Mouse (Mus musculus) CH12.LX (cell line): ENCODE results near the gene Pafah1b1. TPM values are rescaled to one million over a fixed set of nuclear protein-coding genes. Genes with fewer than 3 reads are reported as not detected.

ENCODE experiments used
- DNase-seq: peaks from one replicate; pipeline ENCODE4 v3.0.0-alpha.2; 2013; ENCODE audit errors: extremely low read depth
- H3K27ac ChIP-seq: 2 replicates; pipeline ENCODE4 v1.5.1; 2012; ENCODE audit warnings: low read depth, mild to moderate bottlenecking, control low read depth, moderate library complexity; ENCODE audit not compliant: insufficient read depth
- H3K27me3 ChIP-seq: replicated peaks from 2 replicates; pipeline ENCODE3; 2012; ENCODE audit warnings: inconsistent platforms
- H3K36me3 ChIP-seq, 2 experiments: replicated peaks in 1 of 2; 2 replicates each; pipeline versions ENCODE3 to v1.6.1; 2012; ENCODE audit warnings: inconsistent platforms in 1 of 2, low read length in 1 of 2, mild to moderate bottlenecking in 1 of 2, mixed read lengths in 1 of 2, moderate library complexity in 1 of 2; ENCODE audit not compliant: control insufficient read depth in 1 of 2, insufficient read depth in 1 of 2
- H3K4me1 ChIP-seq, 2 experiments: 2 replicates each; pipeline ENCODE4 v1.6.1; 2012; ENCODE audit warnings: inconsistent platforms in 1 of 2, moderate library complexity in 1 of 2; ENCODE audit not compliant: insufficient read depth in 2 of 2, control insufficient read depth in 1 of 2
- H3K4me2 ChIP-seq: 2 replicates; pipeline ENCODE4 v1.6.1; 2012; ENCODE audit warnings: low read depth, mild to moderate bottlenecking, control low read depth; ENCODE audit not compliant: poor library complexity, insufficient read depth, severe bottlenecking
- H3K4me3 ChIP-seq, 3 experiments: fragments of 150-350 bp in 1 of 3; sonication (generic) in 1 of 3; replicated peaks in 1 of 3; 2 replicates each; pipeline versions ENCODE3 to v1.5.1; 2011 to 2012; ENCODE audit warnings: low read depth in 2 of 3, low read length in 2 of 3, mild to moderate bottlenecking in 2 of 3, moderate library complexity in 2 of 3, control low read depth in 1 of 3, improper control_type of control experiment in 1 of 3, inconsistent platforms in 1 of 3, mixed read lengths in 1 of 3; ENCODE audit not compliant: poor library complexity in 1 of 3
- H3K79me2 ChIP-seq: replicated peaks from 2 replicates; pipeline ENCODE4 v1.6.1; 2012; ENCODE audit warnings: mild to moderate bottlenecking, moderate library complexity; ENCODE audit not compliant: control insufficient read depth, poor library complexity, insufficient read depth, severe bottlenecking; ENCODE audit errors: extremely low read depth
- H3K9ac ChIP-seq: 2 replicates; pipeline ENCODE4 v1.6.1; 2012; ENCODE audit warnings: low read depth, mild to moderate bottlenecking, control low read depth, moderate library complexity; ENCODE audit not compliant: insufficient read depth
- H3K9me3 ChIP-seq: replicated peaks from 2 replicates; pipeline ENCODE3; 2012; ENCODE audit warnings: low read length, inconsistent platforms, mixed read lengths
- BHLHE40 ChIP-seq: IDR thresholded peaks from 2 replicates; pipeline ENCODE4 v1.6.1; 2011; ENCODE audit warnings: mild to moderate bottlenecking, low read depth, low read length, improper control_type of control experiment
- CHD1 ChIP-seq: IDR thresholded peaks from 2 replicates; pipeline ENCODE4 v1.6.1; 2012; ENCODE audit warnings: low read depth, low read length, improper control_type of control experiment, inconsistent platforms
- CHD2 ChIP-seq: IDR thresholded peaks from 2 replicates; pipeline ENCODE4 v1.6.1; 2011; ENCODE audit warnings: low read length, improper control_type of control experiment
- CTCF ChIP-seq, 2 experiments: IDR thresholded peaks in 1 of 2; conservative IDR thresholded peaks in 1 of 2; 2 replicates each; pipeline ENCODE4 v1.5.1; 2011 to 2012; ENCODE audit warnings: low read depth in 2 of 2, low read length in 2 of 2, improper control_type of control experiment in 1 of 2, inconsistent platforms in 1 of 2, mild to moderate bottlenecking in 1 of 2, moderate library complexity in 1 of 2
- E2F4 ChIP-seq: IDR thresholded peaks from 2 replicates; pipeline ENCODE4 v1.6.1; 2011; ENCODE audit warnings: low read depth, low read length, improper control_type of control experiment; ENCODE audit not compliant: insufficient replicate concordance
- ELF1 ChIP-seq: IDR thresholded peaks from 2 replicates; pipeline ENCODE4 v1.6.1; 2014; ENCODE audit warnings: low read depth, mild to moderate bottlenecking, inconsistent platforms, low read length, improper control_type of control experiment
- EP300 ChIP-seq: IDR thresholded peaks from 2 replicates; pipeline ENCODE4 v1.6.1; 2011; ENCODE audit warnings: low read length, improper control_type of control experiment
- ETS1 ChIP-seq: conservative IDR thresholded peaks from 2 replicates; pipeline ENCODE4 v1.6.1; 2012; ENCODE audit warnings: low read depth, mild to moderate bottlenecking, inconsistent platforms, low read length, improper control_type of control experiment, moderate library complexity
- GABPA ChIP-seq: IDR thresholded peaks from 2 replicates; pipeline ENCODE4 v1.6.1; 2012; ENCODE audit warnings: low read depth, low read length, improper control_type of control experiment, inconsistent platforms; ENCODE audit not compliant: insufficient replicate concordance
- HCFC1 ChIP-seq: IDR thresholded peaks from 2 replicates; pipeline ENCODE4 v1.6.1; 2012; ENCODE audit warnings: low read depth, mild to moderate bottlenecking, inconsistent platforms, low read length, improper control_type of control experiment
- IRF4 ChIP-seq: IDR thresholded peaks from 2 replicates; pipeline ENCODE4 v1.6.1; 2014; ENCODE audit warnings: low read depth, mild to moderate bottlenecking, inconsistent platforms, low read length, improper control_type of control experiment
- JUN ChIP-seq: IDR thresholded peaks from 2 replicates; pipeline ENCODE4 v1.6.1; 2011; ENCODE audit warnings: low read depth, mild to moderate bottlenecking, low read length, improper control_type of control experiment, moderate library complexity; ENCODE audit not compliant: insufficient read depth
- JUND ChIP-seq: conservative IDR thresholded peaks from 2 replicates; pipeline ENCODE4 v1.6.1; 2011; ENCODE audit warnings: low read depth, low read length, improper control_type of control experiment
- KAT2A ChIP-seq: IDR thresholded peaks from 2 replicates; pipeline ENCODE4 v1.6.1; 2012; ENCODE audit warnings: low read length, improper control_type of control experiment, inconsistent platforms; ENCODE audit not compliant: insufficient replicate concordance
- MAFK ChIP-seq: IDR thresholded peaks from 2 replicates; pipeline ENCODE4 v1.6.1; 2011; ENCODE audit warnings: low read length, improper control_type of control experiment; ENCODE audit not compliant: insufficient replicate concordance
- MAX ChIP-seq: IDR thresholded peaks from 2 replicates; pipeline ENCODE4 v1.6.1; 2011; ENCODE audit warnings: low read length, improper control_type of control experiment
- MAZ ChIP-seq: IDR thresholded peaks from 2 replicates; pipeline ENCODE4 v1.6.1; 2012; ENCODE audit warnings: low read depth, mild to moderate bottlenecking, inconsistent platforms, low read length, improper control_type of control experiment, moderate library complexity
- MEF2A ChIP-seq: IDR thresholded peaks from 2 replicates; pipeline ENCODE4 v1.6.1; 2014; ENCODE audit warnings: low read depth, mild to moderate bottlenecking, inconsistent platforms, low read length, improper control_type of control experiment, borderline replicate concordance
- MXI1 ChIP-seq: IDR thresholded peaks from 2 replicates; pipeline ENCODE4 v1.6.1; 2011; ENCODE audit warnings: mild to moderate bottlenecking, low read depth, low read length, improper control_type of control experiment
- MYC ChIP-seq: IDR thresholded peaks from 2 replicates; pipeline ENCODE4 v1.6.1; 2011; ENCODE audit warnings: low read depth, mild to moderate bottlenecking, improper control_type of control experiment, low read length
- NELFE ChIP-seq: IDR thresholded peaks from 2 replicates; pipeline ENCODE4 v1.6.1; 2011; ENCODE audit warnings: low read depth, low read length, improper control_type of control experiment
- NRF1 ChIP-seq: IDR thresholded peaks from 2 replicates; pipeline ENCODE4 v1.6.1; 2014; ENCODE audit warnings: low read depth, mild to moderate bottlenecking, inconsistent platforms, low read length, improper control_type of control experiment, moderate library complexity
- PAX5 ChIP-seq: IDR thresholded peaks from 2 replicates; pipeline ENCODE4 v1.6.1; 2012; ENCODE audit warnings: low read length, inconsistent platforms, mixed read lengths
- POLR2A ChIP-seq: IDR thresholded peaks from 2 replicates; pipeline ENCODE4 v1.6.1; 2011; ENCODE audit warnings: low read depth, mild to moderate bottlenecking, improper control_type of control experiment, low read length
- POLR2AphosphoS2 ChIP-seq: IDR thresholded peaks from 2 replicates; pipeline ENCODE4 v1.6.1; 2011; ENCODE audit warnings: low read depth, low read length, improper control_type of control experiment
- RAD21 ChIP-seq: IDR thresholded peaks from 2 replicates; pipeline ENCODE4 v1.6.1; 2011; ENCODE audit warnings: low read depth, mild to moderate bottlenecking, low read length, improper control_type of control experiment, moderate library complexity
- RCOR1 ChIP-seq: conservative IDR thresholded peaks from 2 replicates; pipeline ENCODE4 v1.6.1; 2012; ENCODE audit warnings: low read depth, mild to moderate bottlenecking, inconsistent platforms, low read length, improper control_type of control experiment
- SIN3A ChIP-seq: IDR thresholded peaks from 2 replicates; pipeline ENCODE4 v1.6.1; 2012; ENCODE audit warnings: low read length, improper control_type of control experiment, inconsistent platforms
- SMC3 ChIP-seq: IDR thresholded peaks from 2 replicates; pipeline ENCODE4 v1.6.1; 2011; ENCODE audit warnings: low read depth, low read length, improper control_type of control experiment
- TBP ChIP-seq: conservative IDR thresholded peaks from 2 replicates; pipeline ENCODE4 v1.6.1; 2011; ENCODE audit warnings: low read depth, low read length, improper control_type of control experiment
- TCF12 ChIP-seq: IDR thresholded peaks from 2 replicates; pipeline ENCODE4 v1.6.1; 2014; ENCODE audit warnings: low read depth, mild to moderate bottlenecking, inconsistent platforms, low read length, improper control_type of control experiment
- UBTF ChIP-seq: IDR thresholded peaks from 2 replicates; pipeline ENCODE4 v1.6.1; 2012; ENCODE audit warnings: low read depth, mild to moderate bottlenecking, inconsistent platforms, low read length, improper control_type of control experiment, moderate library complexity
- USF1 ChIP-seq: IDR thresholded peaks from 2 replicates; pipeline ENCODE4 v1.6.1; 2014; ENCODE audit warnings: low read depth, mild to moderate bottlenecking, inconsistent platforms, low read length, improper control_type of control experiment
- USF2 ChIP-seq: conservative IDR thresholded peaks from 2 replicates; pipeline ENCODE4 v1.6.1; 2011; ENCODE audit warnings: low read depth, low read length, improper control_type of control experiment
- ZC3H11A ChIP-seq: IDR thresholded peaks from 2 replicates; pipeline ENCODE4 v1.6.1; 2012; ENCODE audit warnings: low read depth, mild to moderate bottlenecking, inconsistent platforms, low read length, improper control_type of control experiment
- ZKSCAN1 ChIP-seq: IDR thresholded peaks from 2 replicates; pipeline ENCODE4 v1.6.1; 2012; ENCODE audit warnings: low read depth, inconsistent platforms, low read length, improper control_type of control experiment, borderline replicate concordance
- ZMIZ1 ChIP-seq: IDR thresholded peaks from 2 replicates; pipeline ENCODE4 v1.6.1; 2012; ENCODE audit warnings: low read depth, mild to moderate bottlenecking, inconsistent platforms, low read length, improper control_type of control experiment
- ZNF384 ChIP-seq: IDR thresholded peaks from 2 replicates; pipeline ENCODE4 v1.6.1; 2012; ENCODE audit warnings: low read depth, low read length, improper control_type of control experiment, inconsistent platforms
- dilution Hi-C: fragments of 300-500 bp; cut with MboI; formaldehyde crosslinking; loops from 2 replicates; pipeline ENCODE4 v1.14.3; 2020; ENCODE audit warnings: low sequenced_read_pairs; ENCODE audit not compliant: extremely low pct_unique_long_range_greater_than_20kb, extremely low pct_ligation_motif_present
- in situ Hi-C: fragments of 300-500 bp; cut with MboI; formaldehyde crosslinking; loops from 3 replicates; pipeline ENCODE4 v1.14.3; 2019; ENCODE audit warnings: low sequenced_read_pairs, low pct_ligation_motif_present, low pct_unique_long_range_greater_than_20kb, mixed read lengths
- polyA plus RNA-seq: library from polyadenylated mRNA; unstranded; fragments of >175 nt; gene quantifications from 2 replicates; pipeline ENCODE4 v1.2.1, GENCODE M21; 2012; ENCODE audit warnings: low read depth; ENCODE audit not compliant: insufficient read length
- total RNA-seq, 2 experiments: library from RNA; depleted of rRNA; stranded (reverse); fragments of 300-350 nt in 1 of 2; fragments of >200 nt in 1 of 2; gene quantifications; 2 replicates each; pipeline ENCODE4 v1.2.3; 2012 to 2014

The Pafah1b1 gene
- total and polyA plus RNA-seq, 3 experiments = 53.9 to 136 (median 107) TPM

DNA sequence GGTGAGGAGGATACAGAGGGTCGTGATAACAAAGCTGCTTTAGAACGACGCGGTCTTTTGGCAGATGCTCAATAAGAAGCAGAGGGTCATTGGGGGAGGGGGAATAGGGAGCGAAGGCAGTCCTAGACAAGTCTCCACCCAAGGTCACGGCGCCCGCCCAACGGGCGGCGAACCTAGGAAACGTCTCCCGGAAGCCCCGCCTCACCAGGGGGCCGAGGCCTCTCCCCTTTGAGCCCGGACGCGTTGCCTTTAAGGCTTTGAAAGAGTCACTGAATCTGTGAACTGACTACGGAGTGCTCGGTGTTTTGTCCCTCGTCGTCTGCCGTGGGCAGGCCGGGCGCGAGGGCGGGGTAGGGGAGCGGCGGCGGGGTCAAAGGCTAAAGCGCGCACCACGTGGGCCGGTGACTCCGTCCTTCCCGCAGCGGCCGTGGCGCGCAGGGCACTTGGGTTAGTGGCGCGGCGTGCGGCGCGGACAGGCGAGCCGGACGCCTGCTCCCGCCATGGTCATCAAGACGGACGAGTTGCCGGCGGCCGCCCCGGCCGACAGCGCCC lies 75.3 kb downstream of the Pafah1b1 start, which contains the start of gene Cluh:
Gene Cluh, plus strand, starts transcription at position 401 of the 552 bp plus-strand sequence.
- in situ Hi-C loops (loop anchor here (5.0 to 25.0 kb wide), 2 partner anchors 178 to 513 kb away; partner anchors contain the start of gene Hic1), dilution Hi-C loops (no loop called here)
- Histone ChIP-seq H3K9ac (peak within 1 kb of the TSS; percentile 87), H3K27me3 (peaks cover under 1% of the 10 kb centered on the region), H3K4me2 (peak within 1 kb of the TSS; percentile 73), H3K9me3 (no peaks in the 10 kb centered on the region), H3K4me1 (peaks cover 37 to 58% of the 10 kb centered on the region in 2 experiments), H3K4me3 (peak within 1 kb of the TSS; percentile 86 to 96 (median 94)), H3K27ac (peak within 1 kb of the TSS; percentile 28; the same call in 1 of the 2 replicates), H3K79me2 (peaks cover 49% of the 10 kb centered on the region), H3K36me3 (peaks cover 0 to 35% of the 10 kb centered on the region in 2 experiments)
- DNase-seq = peak; percentile 99
- TF ChIP-seq POLR2AphosphoS2 (peak; percentile 78; the same call in 1 of the 2 replicates), MAFK (no peak), MEF2A (peak; percentile 78; the same call in 1 of the 2 replicates), MAX (peak; percentile 94; the same call in 1 of the 2 replicates), MAZ (peak; percentile 100), ZNF384 (no peak), PAX5 (no peak), CTCF (conservative IDR thresholded peaks at IDR 0.05 in 1 of 2, IDR thresholded peaks at IDR 0.05 in 1 of 2; ENCODE audit: low read depth in 2 of 2, low read length in 2 of 2) (no peak), TCF12 (peak; percentile 47; the same call in 1 of the 2 replicates), MXI1 (peak; percentile 100), HCFC1 (peak; percentile 93), TBP (peak; percentile 81), NRF1 (peak; percentile 69), SMC3 (no peak), ELF1 (peak; percentile 97), RCOR1 (no peak), SIN3A (peak; percentile 99), POLR2A (peak; percentile 75), NELFE (peak; percentile 68), ETS1 (0 out of 2 replicates have a peak, but pooled peaks have one; percentile 25), RAD21 (no peak), USF1 (peak; percentile 93), JUND (no peak; the same call in 1 of the 2 replicates), EP300 (no peak), GABPA (peak; percentile 28; the same call in 1 of the 2 replicates), IRF4 (peak; percentile 75; the same call in 1 of the 2 replicates), BHLHE40 (peak; percentile 23; the same call in 1 of the 2 replicates), JUN (0 out of 2 replicates have a peak, but pooled peaks have one; percentile 26), USF2 (peak; percentile 75), CHD2 (peak; percentile 94), MYC (peak; percentile 94), E2F4 (peak; percentile 67; the same call in 1 of the 2 replicates), KAT2A (peak; percentile 91), ZKSCAN1 (no peak), ZMIZ1 (peak; percentile 83), UBTF (peak; percentile 57; the same call in 1 of the 2 replicates), CHD1 (no peak), ZC3H11A (no peak)
